Mouse (Mus musculus): ENCODE measurements around the gene Zc2hc1c.

GRCm38 (mm10) chr12:85284331-85284730, 4.1 kb upstream of the Zc2hc1c start:
- TF ChIP-seq POLR2A (IDR thresholded peaks at IDR 0.05; ENCODE audit: insufficient read depth, low read depth, low read length) (no peak), CTCF (IDR thresholded peaks at IDR 0.05; ENCODE audit: insufficient read depth, low read depth, low read length) (no peak)
